Mouse (Mus musculus): ENCODE data around the gene Tmem132d. TPM values are rescaled to one million over a fixed set of nuclear protein-coding genes. Genes with fewer than 3 reads are reported as not detected.
A peak's percentile ranks its signal among the peaks of the same experiment; 100 is the strongest.

Gene Tmem132d
- polyA plus RNA-seq, 1 experiment from 2014 or later, result 4.1 TPM

- Histone ChIP-seq H3K4me3 (replicated peaks; ENCODE audit: low read depth, low read length) (no peak overlapping the region), H3K27me3 (ENCODE audit: control insufficient read depth, insufficient read depth, low read length) (no peaks in the 10 kb centered on the region), H3K4me2 (ENCODE audit: low read length) (no peak overlapping the region), H3K27ac (replicated peaks; ENCODE audit: low read depth, low read length) (no peak overlapping the region), H3K9me3 (ENCODE audit: control insufficient read depth, low read length) (no peaks in the 10 kb centered on the region), H3K36me3 (ENCODE audit: control insufficient read depth, insufficient read depth, low read length) (no peaks in the 10 kb centered on the region), H3K4me1 (ENCODE audit: control insufficient read depth, insufficient read depth, low read length) (no peaks in the 10 kb centered on the region), H3K9ac (replicated peaks; ENCODE audit: low read length) (no peak overlapping the region)
- no peak for DNase-seq
- ATAC-seq (ENCODE audit: low FRiP score, low TSS enrichment), result no peak
- 90% methylated on average over 2 of the region's 2 CpGs for WGBS
Observed at GRCm38 (mm10) chr5:127831791-127832190, 601.1 kb downstream of the Tmem132d start.

DNA sequence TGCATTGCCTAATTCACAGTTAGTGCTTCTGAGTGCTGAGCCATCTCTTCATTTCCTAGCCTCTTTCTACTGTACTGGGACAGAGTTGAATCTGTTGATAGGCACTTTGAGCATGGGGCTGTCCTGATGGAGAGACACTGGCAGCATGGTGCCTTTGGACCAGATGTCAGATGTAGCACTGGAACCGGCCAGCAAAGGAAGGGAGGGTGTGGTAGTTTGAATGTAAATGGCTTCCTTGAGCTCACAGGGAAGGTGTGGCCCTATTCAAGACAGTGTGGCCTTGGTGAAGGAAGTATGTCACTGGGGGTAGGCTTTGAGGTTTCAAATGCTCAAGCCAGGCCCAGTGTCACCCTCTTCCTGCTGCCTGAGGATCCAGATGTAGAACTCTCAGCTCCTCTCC lies 602.0 kb downstream of the Tmem132d start:
- Histone ChIP-seq H3K9me3 (ENCODE audit: control insufficient read depth, low read length) (no peaks in the 10 kb centered on the region), H3K36me3 (ENCODE audit: control insufficient read depth, insufficient read depth, low read length) (no peaks in the 10 kb centered on the region), H3K4me1 (ENCODE audit: control insufficient read depth, insufficient read depth, low read length) (no peaks in the 10 kb centered on the region), H3K27ac (replicated peaks; ENCODE audit: low read depth, low read length) (no peak overlapping the region), H3K9ac (replicated peaks; ENCODE audit: low read length) (no peak overlapping the region), H3K27me3 (ENCODE audit: control insufficient read depth, insufficient read depth, low read length) (no peaks in the 10 kb centered on the region), H3K4me3 (replicated peaks; ENCODE audit: low read depth, low read length) (no peak overlapping the region), H3K4me2 (ENCODE audit: low read length) (no peak overlapping the region)
- ATAC-seq (ENCODE audit: low FRiP score, low TSS enrichment) (no peak), DNase-seq (no peak)
- 85% methylated on average over 1 of the region's 1 CpGs for WGBS

GRCm38 (mm10) chr5:127828756-127829155 lies 604.1 kb downstream of the Tmem132d start:
- H3K36me3 ChIP-seq (ENCODE audit: control insufficient read depth, insufficient read depth, low read length), result no peaks in the 10 kb centered on the region
- DNase-seq, result no peak
- no peaks in the 10 kb centered on the region for H3K4me1 ChIP-seq (ENCODE audit: control insufficient read depth, insufficient read depth, low read length)
- no peak overlapping the region for H3K9ac ChIP-seq (replicated peaks; ENCODE audit: low read length)
- H3K27me3 ChIP-seq (ENCODE audit: control insufficient read depth, insufficient read depth, low read length), result no peaks in the 10 kb centered on the region
- no peak for ATAC-seq (ENCODE audit: low FRiP score, low TSS enrichment)
- H3K4me3 ChIP-seq (replicated peaks; ENCODE audit: low read depth, low read length), result no peak overlapping the region
- no peaks in the 10 kb centered on the region for H3K9me3 ChIP-seq (ENCODE audit: control insufficient read depth, low read length)
- WGBS, result 91% methylated on average over 6 of the region's 6 CpGs
- no peak overlapping the region for H3K27ac ChIP-seq (replicated peaks; ENCODE audit: low read depth, low read length)
- no peak overlapping the region for H3K4me2 ChIP-seq (ENCODE audit: low read length)

DNA sequence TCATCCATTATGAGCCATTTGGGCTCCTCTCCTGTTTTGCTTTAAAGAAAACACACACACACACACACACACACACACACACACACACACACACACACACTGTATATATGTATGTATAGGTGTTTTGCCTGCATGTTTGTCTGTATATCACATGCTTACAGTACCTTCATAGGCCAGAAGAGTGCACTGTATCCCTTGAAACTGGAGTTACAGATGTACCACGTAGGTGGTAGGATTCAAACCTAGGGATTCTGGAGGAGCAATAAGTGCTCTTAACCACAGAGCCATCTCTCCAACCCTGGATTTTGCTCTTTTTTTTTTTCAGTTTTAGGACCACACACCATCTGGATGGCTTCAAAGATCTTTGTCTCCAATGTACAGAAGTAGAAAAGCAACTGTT lies 610.9 kb downstream of the Tmem132d start:
- Histone ChIP-seq H3K4me3 (replicated peaks; ENCODE audit: low read depth, low read length) (no peak overlapping the region), H3K27me3 (ENCODE audit: control insufficient read depth, insufficient read depth, low read length) (no peaks in the 10 kb centered on the region), H3K9me3 (ENCODE audit: control insufficient read depth, low read length) (no peaks in the 10 kb centered on the region), H3K4me2 (ENCODE audit: low read length) (no peak overlapping the region), H3K9ac (replicated peaks; ENCODE audit: low read length) (no peak overlapping the region), H3K27ac (replicated peaks; ENCODE audit: low read depth, low read length) (no peak overlapping the region), H3K4me1 (ENCODE audit: control insufficient read depth, insufficient read depth, low read length) (no peaks in the 10 kb centered on the region), H3K36me3 (ENCODE audit: control insufficient read depth, insufficient read depth, low read length) (no peaks in the 10 kb centered on the region)
- 37% methylated on average over 1 of the region's 1 CpGs for WGBS
- no peak for ATAC-seq (ENCODE audit: low FRiP score, low TSS enrichment)
- peak; percentile 52 for DNase-seq

GRCm38 (mm10) chr5:127815292-127815691 lies 617.6 kb downstream of the Tmem132d start:
- Histone ChIP-seq H3K36me3 (ENCODE audit: control insufficient read depth, insufficient read depth, low read length) (no peaks in the 10 kb centered on the region), H3K27ac (replicated peaks; ENCODE audit: low read depth, low read length) (no peak overlapping the region), H3K27me3 (ENCODE audit: control insufficient read depth, insufficient read depth, low read length) (no peaks in the 10 kb centered on the region), H3K4me2 (ENCODE audit: low read length) (no peak overlapping the region), H3K9me3 (ENCODE audit: control insufficient read depth, low read length) (no peaks in the 10 kb centered on the region), H3K4me3 (replicated peaks; ENCODE audit: low read depth, low read length) (no peak overlapping the region), H3K9ac (replicated peaks; ENCODE audit: low read length) (no peak overlapping the region), H3K4me1 (ENCODE audit: control insufficient read depth, insufficient read depth, low read length) (no peaks in the 10 kb centered on the region)
- ATAC-seq (ENCODE audit: low FRiP score, low TSS enrichment) (no peak), DNase-seq (no peak)
- WGBS, result 89% methylated on average over 8 of the region's 8 CpGs

GRCm38 (mm10) chr5:127807419-127807818 lies 625.5 kb downstream of the Tmem132d start:
- ATAC-seq (ENCODE audit: low FRiP score, low TSS enrichment) (no peak), DNase-seq (no peak)
- 89% methylated on average over 3 of the region's 3 CpGs for WGBS
- no peaks in the 10 kb centered on the region for H3K9me3 ChIP-seq (ENCODE audit: control insufficient read depth, low read length)
- no peaks in the 10 kb centered on the region for H3K27me3 ChIP-seq (ENCODE audit: control insufficient read depth, insufficient read depth, low read length)
- no peak overlapping the region for H3K4me3 ChIP-seq (replicated peaks; ENCODE audit: low read depth, low read length)
- no peaks in the 10 kb centered on the region for H3K4me1 ChIP-seq (ENCODE audit: control insufficient read depth, insufficient read depth, low read length)
- no peak overlapping the region for H3K4me2 ChIP-seq (ENCODE audit: low read length)
- H3K9ac ChIP-seq (replicated peaks; ENCODE audit: low read length), result no peak overlapping the region
- H3K27ac ChIP-seq (replicated peaks; ENCODE audit: low read depth, low read length), result no peak overlapping the region
- no peaks in the 10 kb centered on the region for H3K36me3 ChIP-seq (ENCODE audit: control insufficient read depth, insufficient read depth, low read length)

GRCm38 (mm10) chr5:127806850-127807249 lies 626.0 kb downstream of the Tmem132d start:
- H3K4me1 ChIP-seq (ENCODE audit: control insufficient read depth, insufficient read depth, low read length), result no peaks in the 10 kb centered on the region
- H3K9me3 ChIP-seq (ENCODE audit: control insufficient read depth, low read length), result no peaks in the 10 kb centered on the region
- 91% methylated on average over 12 of the region's 12 CpGs for WGBS
- no peaks in the 10 kb centered on the region for H3K27me3 ChIP-seq (ENCODE audit: control insufficient read depth, insufficient read depth, low read length)
- no peak overlapping the region for H3K9ac ChIP-seq (replicated peaks; ENCODE audit: low read length)
- no peaks in the 10 kb centered on the region for H3K36me3 ChIP-seq (ENCODE audit: control insufficient read depth, insufficient read depth, low read length)
- no peak overlapping the region for H3K4me2 ChIP-seq (ENCODE audit: low read length)
- no peak for ATAC-seq (ENCODE audit: low FRiP score, low TSS enrichment)
- no peak overlapping the region for H3K27ac ChIP-seq (replicated peaks; ENCODE audit: low read depth, low read length)
- DNase-seq, result no peak
- H3K4me3 ChIP-seq (replicated peaks; ENCODE audit: low read depth, low read length), result no peak overlapping the region

DNA sequence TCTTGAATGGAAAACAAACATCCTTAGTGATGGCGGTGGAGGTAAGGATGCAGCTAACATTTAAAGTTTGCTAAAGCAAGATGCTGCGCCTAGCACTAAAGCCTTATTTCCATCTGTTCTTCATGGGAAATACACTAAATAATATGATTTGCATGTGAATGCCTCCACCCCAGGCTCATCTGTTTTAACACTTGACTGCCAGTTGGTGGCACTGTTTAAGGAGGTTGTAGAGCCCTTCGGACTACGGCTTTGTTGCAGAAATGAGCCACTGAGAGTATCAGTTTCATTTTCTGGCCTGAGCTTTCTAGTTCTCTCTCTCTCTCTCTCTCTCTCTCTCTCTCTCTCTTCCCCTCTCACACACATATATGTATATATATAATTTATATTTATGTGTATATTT lies 632.0 kb downstream of the Tmem132d start:
- 41% methylated on average over 4 of the region's 4 CpGs for WGBS
- no peak overlapping the region for H3K9ac ChIP-seq (replicated peaks; ENCODE audit: low read length)
- no peaks in the 10 kb centered on the region for H3K4me1 ChIP-seq (ENCODE audit: control insufficient read depth, insufficient read depth, low read length)
- H3K36me3 ChIP-seq (ENCODE audit: control insufficient read depth, insufficient read depth, low read length), result no peaks in the 10 kb centered on the region
- no peaks in the 10 kb centered on the region for H3K9me3 ChIP-seq (ENCODE audit: control insufficient read depth, low read length)
- ATAC-seq (ENCODE audit: low FRiP score, low TSS enrichment) (no peak), DNase-seq (peak; percentile 65)
- no peak overlapping the region for H3K27ac ChIP-seq (replicated peaks; ENCODE audit: low read depth, low read length)
- no peak overlapping the region for H3K4me3 ChIP-seq (replicated peaks; ENCODE audit: low read depth, low read length)
- no peak overlapping the region for H3K4me2 ChIP-seq (ENCODE audit: low read length)
- no peaks in the 10 kb centered on the region for H3K27me3 ChIP-seq (ENCODE audit: control insufficient read depth, insufficient read depth, low read length)

DNA sequence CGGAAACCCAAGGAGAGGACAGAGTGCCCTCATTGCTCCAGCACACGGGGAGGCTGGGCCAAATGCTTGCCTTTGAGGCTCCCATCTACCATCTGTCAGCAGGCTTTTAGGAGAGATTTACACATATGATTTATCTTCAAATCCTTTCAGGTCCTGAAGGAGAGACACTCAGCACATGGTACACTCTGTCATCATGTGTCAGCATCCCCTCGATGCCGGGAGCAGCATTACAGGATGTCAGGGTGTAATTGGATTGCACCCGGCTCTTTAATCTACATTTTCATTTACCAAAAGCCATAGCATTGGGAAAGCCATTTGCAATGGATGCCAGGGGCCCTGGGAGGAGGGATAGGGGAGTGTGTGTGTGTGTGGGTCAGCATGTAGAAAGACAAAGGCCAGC lies 651.7 kb downstream of the Tmem132d start:
- H3K9me3 ChIP-seq (ENCODE audit: control insufficient read depth, low read length), result peaks cover 5% of the 10 kb centered on the region; the same call in 1 of the 2 replicates
- 39% methylated on average over 5 of the region's 5 CpGs for WGBS
- H3K4me3 ChIP-seq (replicated peaks; ENCODE audit: low read depth, low read length), result no peak overlapping the region
- no peaks in the 10 kb centered on the region for H3K27me3 ChIP-seq (ENCODE audit: control insufficient read depth, insufficient read depth, low read length)
- no peak overlapping the region for H3K9ac ChIP-seq (replicated peaks; ENCODE audit: low read length)
- DNase-seq (peak; percentile 62), ATAC-seq (ENCODE audit: low FRiP score, low TSS enrichment) (no peak; the same call in 1 of the 2 replicates)
- H3K4me1 ChIP-seq (ENCODE audit: control insufficient read depth, insufficient read depth, low read length), result no peaks in the 10 kb centered on the region
- H3K27ac ChIP-seq (replicated peaks; ENCODE audit: low read depth, low read length), result peak overlapping the region; percentile 14; the same call in 1 of the 2 replicates
- no peak overlapping the region for H3K4me2 ChIP-seq (ENCODE audit: low read length)
- no peaks in the 10 kb centered on the region for H3K36me3 ChIP-seq (ENCODE audit: control insufficient read depth, insufficient read depth, low read length)
